Mouse (Mus musculus): ENCODE data around the gene Pde4d.

The Pde4d gene

DNA sequence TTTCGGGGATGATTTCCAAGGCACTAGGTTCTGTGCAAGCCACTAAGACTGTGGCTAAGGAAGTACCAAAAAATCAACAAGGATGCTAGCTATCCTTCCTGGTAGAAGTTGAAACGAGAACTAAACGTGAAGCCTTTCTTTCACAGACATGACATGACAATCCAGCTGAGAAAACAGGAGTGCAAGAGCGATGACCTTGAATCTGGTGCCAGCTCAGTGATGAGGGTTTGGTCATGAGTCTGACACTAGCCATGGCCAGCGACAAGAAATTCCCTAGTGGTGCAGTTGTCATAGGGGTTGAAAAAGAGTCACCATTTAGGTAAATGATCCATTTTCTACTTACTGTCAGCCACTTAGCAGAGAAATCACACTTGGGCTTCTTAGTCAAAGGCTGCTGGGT, 1466.2 kb downstream of the Pde4d start:
- no peak for DNase-seq

DNA sequence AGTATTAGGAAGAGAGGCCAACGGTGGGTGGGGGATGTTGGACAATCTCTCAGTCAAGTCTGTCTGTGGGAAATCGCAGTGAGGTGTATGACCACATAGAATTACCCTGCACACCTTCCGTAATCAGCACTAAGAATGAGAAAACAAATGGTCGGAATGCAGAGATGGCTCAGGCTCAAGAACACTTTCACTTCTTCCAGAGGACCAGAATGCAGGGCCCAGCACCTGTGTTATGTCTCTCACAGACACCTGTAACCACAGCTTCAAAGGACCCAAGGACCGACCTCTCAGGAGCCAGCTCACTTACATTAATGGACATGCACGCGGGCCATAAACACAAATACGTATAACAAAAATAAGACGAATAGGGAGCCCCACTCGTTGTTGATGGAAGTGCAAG, 1467.8 kb downstream of the Pde4d start:
- no peak for DNase-seq

DNA sequence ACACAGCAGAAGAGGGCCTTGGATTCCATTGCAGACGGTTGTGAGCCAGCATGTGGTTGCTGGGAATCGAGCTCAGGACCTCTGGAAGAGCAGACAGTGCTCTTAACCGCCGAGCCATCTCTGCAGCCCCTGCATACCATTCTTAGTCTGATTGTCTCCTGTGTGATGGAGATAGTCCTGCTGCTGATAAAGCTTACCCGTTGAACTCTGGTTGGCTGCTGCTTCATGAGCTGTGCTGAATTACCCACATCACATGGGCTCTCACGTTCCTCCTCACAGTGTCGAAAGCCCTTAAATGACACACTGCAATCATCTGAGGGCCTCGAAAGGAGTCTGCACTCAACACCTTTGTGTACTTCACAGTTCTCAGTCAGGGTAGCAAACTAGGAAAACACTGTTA, 1468.9 kb downstream of the Pde4d start:
- DNase-seq, result no peak

DNA sequence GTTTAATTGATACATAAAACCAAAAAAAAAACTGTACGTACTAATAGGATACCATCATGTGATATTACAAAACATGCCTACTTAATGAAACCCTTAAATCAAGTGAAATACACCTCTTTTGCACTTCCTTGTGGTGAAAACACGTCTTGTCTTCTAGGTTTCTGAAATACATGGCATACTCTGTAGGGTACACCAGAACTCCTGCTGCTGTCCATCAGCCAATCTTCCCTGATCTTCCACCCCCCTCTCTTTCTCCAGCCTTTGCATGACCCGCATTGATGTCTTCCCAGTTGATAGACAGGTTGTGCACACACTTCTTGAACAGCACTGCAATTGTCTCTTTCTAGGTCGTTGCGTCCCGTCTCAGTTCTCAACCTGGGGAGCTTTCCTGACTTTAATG, 1470.5 kb downstream of the Pde4d start:
- DNase-seq, result no peak

DNA sequence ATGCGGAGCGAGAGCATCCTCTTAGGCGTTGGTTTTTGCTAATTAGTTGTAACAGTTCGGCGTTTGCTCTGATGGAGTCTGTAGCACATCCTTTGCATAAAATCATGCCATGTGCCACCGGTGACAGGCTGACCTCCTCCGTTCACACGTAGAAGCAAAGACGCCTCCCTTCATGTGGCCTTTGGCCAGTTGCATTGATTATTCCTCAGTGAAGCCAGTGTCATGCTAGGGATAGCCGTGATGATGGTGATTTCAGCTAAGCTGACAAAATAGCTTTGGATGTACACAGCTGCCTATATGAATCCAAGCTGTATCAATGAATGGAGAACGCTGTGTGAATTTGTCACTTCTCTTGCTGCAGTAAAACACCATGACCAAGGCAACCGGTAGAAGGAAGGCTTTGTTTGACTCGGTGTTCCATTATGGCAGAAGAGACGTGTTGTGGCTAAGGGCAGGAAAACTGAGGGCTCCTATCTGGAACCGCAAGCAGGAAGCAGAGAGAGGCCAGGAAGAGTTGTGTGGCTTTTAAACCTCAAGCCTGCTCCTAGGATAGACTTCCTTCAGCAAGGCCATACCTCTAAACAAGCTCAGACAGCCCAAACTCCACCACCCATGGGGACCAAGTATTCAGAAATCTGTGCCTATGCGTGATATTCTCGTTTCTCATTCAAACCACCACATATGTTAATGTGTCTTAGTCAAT, 1471.7 kb downstream of the Pde4d start:
- DNase-seq, result no peak

DNA sequence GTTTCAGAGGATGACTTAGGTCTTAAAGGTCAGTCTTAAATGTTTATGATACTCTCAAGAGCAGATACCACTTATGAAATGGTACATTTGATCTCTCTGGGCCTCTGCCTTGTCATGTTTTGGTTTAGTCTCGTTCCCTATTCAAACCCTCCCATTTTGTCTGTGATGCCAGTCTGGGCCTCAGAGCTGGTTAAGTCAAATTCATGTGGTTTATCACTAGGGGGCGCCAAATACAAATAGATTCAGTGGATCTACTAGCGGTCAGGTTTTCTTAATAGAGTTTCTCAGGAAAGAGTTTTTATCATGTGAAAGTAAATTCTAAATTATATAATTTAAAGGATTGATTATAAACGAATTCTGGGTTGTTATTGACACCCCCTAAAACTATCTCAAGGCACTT, 1472.5 kb downstream of the Pde4d start:
- peak; percentile 71 for DNase-seq

DNA sequence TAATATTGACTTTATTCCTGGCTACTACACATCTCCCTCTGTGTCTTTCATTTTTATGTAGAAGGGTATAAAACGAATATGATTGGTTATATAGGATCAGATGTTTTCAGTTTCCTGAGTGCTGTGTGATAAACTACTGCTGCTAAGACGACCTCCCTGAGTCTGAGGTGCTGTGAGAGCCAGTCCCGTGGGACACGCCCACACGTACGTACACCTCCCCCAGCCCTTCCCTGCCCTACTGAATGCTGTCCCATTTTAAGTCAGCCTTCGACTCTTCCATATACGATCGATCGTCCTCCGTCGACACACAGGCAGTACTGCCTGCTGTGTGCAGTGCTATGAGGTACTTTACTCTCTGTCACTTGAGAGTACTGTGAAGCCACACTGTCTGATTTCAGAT, 1473.0 kb downstream of the Pde4d start:
- no peak for DNase-seq

DNA sequence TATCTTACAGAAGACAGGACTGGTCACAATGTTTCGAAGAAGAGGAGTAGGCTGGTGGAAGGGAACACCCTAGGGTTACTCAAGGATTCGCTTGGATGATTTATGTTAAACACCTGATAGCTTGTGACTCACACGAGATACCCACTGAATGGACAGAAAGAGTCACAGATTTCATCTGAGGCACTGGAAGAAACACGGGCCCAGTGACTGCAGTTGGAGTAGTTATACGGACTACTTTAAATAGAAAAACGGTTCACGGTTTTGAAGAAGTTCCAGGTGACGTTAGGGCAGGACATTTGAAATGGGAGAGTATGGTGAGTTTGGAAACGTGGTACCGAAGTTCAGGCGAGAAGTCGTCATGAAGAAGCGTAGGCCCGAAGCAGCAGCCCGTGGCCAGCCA, 1475.0 kb downstream of the Pde4d start:
- DNase-seq, result no peak

DNA sequence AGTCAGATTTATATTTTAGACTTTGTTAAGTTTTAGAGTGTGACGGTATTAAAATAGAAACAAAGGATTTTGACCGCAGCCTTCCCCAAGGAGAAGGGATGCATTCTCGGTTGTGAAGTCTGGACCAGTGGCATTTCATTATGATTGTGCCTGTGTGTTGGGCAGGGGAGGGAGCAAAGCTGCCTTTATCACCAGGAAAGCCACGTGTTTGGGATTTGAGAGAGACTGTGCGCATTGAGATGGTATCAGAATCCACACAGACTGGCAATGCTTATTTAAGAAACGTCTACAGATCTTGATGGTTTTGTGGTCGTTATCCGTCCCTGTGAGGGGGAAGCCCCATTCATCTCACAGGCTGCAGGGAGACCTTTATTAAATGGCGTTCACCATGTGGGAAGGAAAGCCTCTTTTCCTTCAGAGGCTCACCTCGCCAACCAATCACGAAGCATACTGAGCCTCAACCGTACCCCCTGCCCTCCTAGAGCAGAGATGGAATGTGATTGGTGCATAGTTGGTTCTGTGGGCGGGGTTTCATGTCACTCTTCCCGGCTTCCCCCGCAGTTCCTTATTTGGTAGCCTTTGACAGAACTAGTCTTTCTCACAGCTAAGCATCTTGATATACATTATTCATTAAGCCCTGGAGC, 1476.7 kb downstream of the Pde4d start:
- peak; percentile 34 for DNase-seq

DNA sequence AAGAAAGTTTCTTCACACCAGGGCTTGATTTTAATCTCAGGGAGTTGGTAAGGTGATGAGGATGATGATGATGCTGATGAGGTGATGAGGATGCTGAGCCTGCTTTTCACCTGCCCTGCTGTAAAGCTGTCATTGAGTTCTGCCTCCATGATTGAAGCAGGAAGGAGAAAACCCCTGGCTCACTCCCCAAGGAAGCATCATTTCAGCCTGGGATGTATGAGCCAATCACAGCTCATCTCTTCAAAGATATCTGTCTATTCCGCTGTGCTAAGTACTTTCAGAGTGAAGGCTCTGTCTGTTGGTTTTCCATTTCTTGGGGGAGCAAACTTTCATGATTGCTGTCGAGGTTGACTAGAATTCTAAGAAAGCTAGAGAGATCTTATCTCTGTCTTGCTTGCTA, 1478.0 kb downstream of the Pde4d start:
- no peak for DNase-seq

DNA sequence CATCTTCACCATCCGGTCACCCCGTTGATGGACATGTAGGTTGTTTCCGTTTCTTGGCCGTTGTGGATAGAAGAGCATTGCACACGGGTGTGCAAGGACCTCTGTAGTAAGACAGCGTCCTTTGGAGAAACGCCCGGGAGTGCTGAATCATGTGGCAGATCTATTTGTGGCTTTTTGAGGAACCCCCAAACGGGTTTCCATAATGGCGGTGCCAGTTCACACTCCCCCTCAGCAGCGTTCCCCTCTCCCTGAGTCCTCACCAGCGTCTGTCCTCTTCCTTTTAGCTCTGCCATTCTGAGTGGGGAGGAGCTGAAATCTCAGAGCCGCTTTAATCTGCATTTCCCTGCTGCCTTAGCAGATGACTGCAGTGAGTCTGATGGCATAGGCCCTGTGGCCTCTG, 1482.9 kb downstream of the Pde4d start:
- DNase-seq, result no peak

DNA sequence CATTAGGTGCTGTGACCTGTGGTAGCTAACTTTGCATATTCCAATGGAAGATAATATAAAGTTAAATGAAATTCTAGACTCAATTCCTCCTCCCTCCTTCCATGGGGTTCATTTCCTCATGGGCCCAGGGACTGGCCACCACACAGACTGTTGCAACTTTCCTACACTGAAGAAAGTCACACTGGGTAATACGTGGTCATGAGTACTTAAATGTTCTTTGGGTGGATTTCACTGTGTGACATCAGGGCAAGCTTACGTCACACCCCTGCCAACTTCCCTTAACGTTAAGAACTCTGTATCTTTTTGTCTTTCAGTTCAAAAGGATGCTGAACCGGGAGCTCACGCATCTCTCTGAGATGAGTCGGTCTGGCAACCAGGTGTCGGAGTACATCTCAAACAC, 1483.8 kb downstream of the Pde4d start:
- DNase-seq, result no peak

DNA sequence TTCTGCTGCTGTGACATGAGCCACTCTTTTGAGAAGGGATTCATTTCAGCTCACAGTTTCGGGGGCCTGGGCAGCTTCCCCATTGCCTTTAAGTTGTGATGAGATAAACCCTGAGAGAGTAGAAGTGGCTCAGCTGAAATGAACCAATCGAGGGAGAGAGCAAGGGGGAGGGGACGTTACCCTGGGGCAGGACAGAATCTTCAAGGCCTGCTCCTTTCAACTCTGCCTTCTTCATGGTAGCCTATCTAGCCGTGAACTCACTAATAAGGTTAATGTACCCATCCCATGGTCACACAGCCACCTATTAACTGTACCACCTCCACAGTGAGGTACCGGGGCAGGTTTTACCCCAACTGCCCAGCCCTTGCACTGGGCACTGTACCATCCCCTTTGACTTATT, 1487.1 kb downstream of the Pde4d start:
- no peak for DNase-seq

DNA sequence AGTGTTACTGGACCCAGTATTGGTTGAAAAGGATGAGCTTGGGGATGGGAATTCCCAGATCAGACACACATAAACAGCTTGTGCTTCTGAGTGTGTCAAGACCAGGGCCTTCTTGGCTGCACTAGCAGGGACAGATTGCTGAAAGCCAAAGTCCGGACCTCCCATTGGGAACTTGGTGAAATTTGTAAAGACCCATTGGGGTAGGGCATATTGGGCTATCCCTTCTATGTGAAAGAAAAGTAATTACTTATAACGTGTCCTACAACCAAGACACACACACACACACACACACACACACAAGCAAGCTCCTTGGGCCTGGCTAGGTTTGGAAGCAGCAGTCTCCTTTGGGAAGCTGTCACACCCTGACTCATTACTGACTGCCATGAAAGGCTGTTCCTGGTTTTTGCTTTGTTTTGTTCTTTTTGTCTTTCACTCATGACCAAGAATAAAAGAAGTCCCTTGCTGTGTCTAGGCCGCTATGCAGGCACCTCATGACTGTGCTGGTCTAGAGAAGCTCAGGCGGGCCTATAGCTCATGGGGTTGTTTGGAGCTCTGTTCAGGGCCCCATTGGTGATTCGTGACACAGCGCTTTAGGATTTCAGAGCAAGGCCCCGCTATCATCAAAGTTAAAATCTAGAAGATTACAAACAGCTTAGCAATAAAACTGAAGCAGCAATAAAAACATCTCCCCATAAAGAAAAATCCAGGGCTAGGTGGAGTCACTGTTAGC, 1495.2 kb downstream of the Pde4d start:
- no peak for DNase-seq

DNA sequence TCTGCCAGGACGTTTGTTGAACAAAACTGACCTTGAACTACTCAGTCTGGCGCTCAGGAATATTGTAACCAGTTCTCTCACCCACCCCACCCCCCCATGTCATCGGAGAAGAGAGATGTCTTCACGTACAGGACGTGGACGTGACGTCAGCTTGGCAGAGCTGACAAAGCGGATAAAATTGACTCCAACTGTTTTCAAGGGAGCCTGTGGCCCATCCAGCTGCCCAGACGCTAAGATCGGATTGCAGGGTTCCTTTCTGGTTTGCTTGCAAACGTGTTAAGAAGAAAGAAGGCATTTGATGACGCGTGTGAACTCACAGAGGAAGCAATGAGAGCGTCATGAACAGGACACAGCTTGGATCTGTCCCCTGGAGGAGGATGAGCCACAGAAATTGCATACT, 1501.7 kb downstream of the Pde4d start:
- no peak for DNase-seq

DNA sequence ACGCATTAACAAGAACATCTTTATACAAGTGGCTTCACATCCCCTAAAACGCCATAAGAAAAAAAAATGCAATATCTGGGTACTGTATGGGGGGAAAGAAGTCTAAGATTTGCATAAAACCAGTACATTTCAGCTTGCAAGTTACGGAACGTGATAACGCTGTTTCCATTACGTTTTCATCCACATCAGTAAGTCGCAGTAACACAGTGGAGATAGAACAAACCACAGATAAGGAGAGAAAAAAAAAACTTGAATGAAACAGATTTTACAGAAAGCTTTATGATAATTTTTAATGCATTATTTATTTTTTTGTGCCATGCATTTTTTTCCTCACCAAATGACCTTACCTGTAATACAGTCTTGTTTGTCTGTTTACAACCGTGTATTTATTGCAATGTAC, 1504.4 kb downstream of the Pde4d start:
- no peak for DNase-seq

DNA sequence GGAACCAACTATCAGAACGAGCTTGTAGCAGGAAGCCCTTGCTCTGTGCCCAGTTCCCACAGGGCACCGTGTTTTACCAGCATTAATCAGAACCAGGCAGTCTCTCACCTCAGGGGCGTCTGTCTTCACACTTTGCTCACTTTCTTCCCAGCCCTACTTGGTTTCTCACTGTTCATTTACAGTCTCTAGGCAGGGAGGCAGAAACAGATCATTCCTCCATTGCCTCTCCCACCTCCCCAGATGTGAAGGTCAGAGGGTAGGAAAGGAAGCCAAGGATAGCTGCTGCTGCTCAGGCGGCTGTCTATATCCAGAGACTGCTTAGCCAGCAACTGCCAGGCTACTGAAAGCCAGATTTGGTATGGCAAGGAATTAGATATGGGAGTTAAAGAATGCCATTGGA, 1508.2 kb downstream of the Pde4d start:
- DNase-seq, result no peak

DNA sequence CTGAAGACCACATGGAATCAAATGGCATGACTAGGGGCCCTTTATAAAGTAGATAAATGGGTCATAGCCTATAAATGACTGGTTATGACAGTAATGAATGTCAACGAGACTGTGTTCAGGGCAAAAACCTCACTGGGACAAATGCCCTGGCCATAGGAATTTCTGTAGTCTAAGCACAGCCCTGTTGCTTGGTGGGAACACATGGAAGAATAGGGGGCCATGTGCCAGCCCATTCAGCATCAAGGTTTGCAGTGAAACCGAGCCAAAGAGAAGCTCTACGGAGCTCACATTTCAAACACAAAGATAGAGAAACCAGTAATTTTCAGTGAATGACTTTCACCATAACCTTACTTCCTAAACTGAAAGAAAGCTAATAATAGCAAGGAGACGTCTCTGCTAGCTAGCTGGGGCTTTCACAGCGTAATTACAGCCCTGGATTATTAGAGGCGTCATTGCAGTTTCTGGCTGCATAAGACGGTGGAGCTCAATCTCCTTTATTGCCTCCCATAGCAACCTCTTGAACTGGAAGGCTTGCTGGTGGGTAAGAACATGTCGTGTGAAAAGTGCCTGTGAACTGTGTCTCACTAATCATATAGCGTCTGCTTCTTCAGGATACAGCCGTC, 1533.2 kb downstream of the Pde4d start:
- no peak for DNase-seq

DNA sequence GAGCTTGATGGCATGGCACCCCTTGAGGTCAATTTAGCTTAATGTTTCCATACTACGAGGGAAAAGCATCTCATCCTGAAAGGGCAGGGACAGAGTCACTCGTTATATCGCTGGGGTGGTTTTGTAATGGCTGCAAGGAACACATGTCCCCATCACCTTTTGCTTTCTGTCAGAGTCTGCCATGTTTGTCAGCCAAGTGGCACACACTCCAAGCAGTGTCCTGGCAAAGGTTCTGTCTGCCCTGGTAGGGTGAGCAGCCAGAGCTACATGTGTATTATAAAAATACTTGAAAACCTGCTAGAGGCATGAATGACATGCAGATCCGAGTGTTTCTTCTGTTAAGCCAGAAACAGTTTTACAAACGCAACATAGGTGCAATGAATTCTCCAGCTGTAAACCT, 1535.7 kb downstream of the Pde4d start:
- DNase-seq, result no peak

DNA sequence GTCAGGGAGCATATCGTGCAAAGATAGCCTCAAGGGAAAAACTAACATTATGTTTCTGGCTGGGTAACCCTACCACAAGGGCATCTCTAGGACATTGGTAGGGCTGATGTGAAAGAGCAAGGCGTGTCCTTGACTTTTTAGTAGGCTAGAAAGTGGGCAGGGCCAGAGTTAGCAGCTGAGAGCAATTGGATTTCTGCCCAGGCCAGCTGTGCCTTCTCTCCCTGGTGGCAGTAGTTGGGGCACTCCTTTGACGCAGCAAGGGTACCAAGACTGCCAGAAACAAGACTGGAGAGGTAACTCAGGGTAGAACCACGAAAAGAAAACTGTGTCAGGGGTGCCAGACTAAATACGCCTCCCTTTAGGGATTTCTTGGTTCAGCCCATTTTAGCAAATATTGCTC, 1536.1 kb downstream of the Pde4d start:
- peak; percentile 49 for DNase-seq

DNA sequence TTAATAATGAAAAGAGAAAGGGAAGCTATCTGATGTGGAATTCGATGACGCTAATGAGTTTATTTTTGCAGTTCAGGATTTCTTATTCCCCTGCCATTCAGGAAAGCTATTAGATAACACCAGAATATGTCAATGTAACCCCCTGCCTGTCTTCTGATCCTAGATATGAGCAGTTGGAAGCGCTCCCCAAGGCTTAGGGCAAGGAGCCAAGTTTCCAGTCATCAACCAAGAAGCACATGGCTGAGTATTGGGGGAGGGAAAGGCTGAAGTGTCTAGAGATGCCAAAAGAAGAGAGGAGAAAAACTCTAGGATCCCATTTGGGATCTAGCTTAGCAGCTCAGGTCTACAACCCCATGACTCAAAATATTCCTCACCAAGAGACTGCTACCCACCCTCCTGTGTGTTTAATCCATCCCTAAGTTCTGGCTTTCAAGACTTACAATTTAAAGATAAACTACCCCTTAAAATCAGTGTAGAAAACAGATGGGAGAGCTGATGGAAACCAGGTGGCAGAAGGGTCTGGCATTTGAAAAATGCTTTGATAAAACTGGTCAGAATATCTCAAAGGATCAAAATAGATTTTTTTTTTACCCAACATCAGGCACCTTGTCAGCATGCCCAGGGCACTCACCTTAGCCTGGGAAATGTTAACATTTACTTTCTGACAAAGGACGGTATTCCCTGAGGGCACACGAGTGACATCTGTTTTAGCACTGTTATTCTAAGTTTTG, 1543.2 kb downstream of the Pde4d start:
- peak; percentile 74 for DNase-seq

DNA sequence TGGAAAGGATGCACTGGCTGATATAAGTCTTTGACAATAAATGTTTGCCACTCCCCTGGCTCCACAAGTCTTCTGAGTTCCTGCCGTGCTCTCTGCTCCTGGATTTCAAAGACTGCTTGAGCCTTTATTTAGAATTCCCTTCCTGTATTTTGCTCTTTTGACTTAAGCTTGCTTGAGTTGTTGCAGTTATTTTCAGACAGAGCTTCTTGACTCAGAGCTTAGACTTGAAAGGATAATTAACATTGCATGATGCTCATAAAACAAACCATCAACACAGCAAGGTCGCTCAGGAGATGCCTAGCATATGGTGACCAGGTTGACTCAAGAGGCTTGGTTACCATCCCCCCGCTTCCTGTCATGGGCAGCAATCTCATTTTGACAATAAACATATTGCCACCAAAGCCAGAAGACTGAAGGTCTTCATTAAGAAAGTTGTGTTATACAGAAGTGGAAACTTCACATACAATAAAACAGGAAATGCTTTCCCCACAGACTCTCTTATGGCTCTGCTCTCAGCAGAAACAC, 1544.6 kb downstream of the Pde4d start:
- no peak for DNase-seq

DNA sequence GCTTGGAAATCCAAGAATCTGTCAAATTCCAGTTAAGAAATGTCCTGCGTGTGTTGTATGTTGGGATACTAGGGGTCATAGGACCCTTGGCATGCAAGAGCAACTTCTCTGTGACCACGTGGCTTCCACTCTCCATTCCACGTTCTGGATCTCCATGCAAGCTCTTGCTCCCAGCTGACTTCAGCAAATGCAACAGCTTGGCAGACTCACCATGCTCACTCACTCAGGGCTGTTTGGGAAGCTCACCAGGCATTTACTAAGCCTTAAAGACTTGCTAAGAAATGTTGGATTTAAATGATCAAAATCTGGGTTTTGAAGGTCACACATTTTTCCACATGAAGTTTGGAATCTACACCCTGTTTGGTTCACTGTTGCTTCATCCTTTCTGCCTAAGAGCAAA, 1552.3 kb downstream of the Pde4d start:
- peak; percentile 19 for DNase-seq

All from lung, postnatal 14 days (tissue).